Mouse (Mus musculus) thymus, postnatal 4 days (tissue): ENCODE measurements around the gene Gm21190.
"Not testable (repeated sequence)": the region's sequence is repeated elsewhere in the genome, so short reads cannot be mapped to it uniquely, and the experiment has no call there.

Experiments
- DNase-seq: peaks from one replicate; pipeline ENCODE4 v3.0.0; 2021

Gm21190 gene

DNA sequence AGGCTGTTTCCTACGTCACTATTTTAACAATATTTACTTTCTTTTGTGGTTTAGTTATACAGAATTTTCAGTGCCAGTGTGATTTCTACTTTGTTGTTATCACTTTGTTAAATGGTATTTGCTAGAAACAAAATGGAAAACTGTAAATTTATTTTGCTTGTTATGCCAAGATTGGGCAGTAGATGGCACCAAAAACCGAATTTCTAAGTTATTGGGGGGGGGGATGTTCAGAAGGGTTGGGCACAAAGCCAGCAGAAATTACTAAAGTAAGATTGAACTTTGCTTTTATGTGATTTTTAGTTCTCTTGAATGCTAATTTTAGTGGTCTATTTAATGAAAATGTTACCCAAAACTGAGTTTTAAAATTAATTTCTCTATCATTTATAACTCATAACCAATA is 44.4 kb downstream of the Gm21190 start:
- DNase-seq, result not testable (repeated sequence)

- not testable (repeated sequence) for DNase-seq
Measured at GRCm38 (mm10) chr5:15483576-15483975, 45.4 kb downstream of the Gm21190 start.

DNA sequence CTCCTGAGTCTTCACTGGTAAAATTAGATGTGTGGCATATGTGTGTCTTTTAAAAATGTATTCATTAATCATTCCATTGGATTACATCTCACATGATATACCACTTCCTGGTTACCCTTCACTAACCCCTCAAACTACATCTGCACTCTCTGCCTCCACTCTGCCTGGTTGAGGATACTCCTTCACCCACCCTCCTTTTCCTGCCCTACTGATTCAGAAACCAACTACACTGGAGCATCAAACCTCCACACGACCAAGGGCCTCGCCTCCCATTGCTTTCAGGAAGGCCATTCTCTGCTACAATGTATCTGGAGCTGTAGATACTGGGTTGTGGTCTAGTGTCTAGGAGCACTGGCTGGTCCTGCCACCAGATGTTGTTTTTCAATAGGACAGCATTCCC is 46.2 kb downstream of the Gm21190 start:
- DNase-seq, result not testable (repeated sequence)

GRCm38 (mm10) chr5:15476423-15476822 is 52.6 kb downstream of the Gm21190 start, which contains the start of gene Gm21149:
Gene Gm21149 (minus strand): TSS chr5:15476523.
- DNase-seq, result not testable (repeated sequence)
